Mouse (Mus musculus) testis, adult 2 months (tissue): ENCODE measurements around the gene Gm3115. TPM values are rescaled to one million over a fixed set of nuclear protein-coding genes. Genes with fewer than 3 reads are reported as not detected.
A peak's percentile ranks its signal among the peaks of the same experiment; 100 is the strongest.
"Not testable (repeated sequence)": the region's sequence is repeated elsewhere in the genome, so short reads cannot be mapped to it uniquely, and the experiment has no call there.

Source experiments
- H3K27ac ChIP-seq: fragments of 200-500 bp; 2 replicates; pipeline ENCODE4 v1.5.1; 2012; ENCODE audit warnings: low read depth, low read length; ENCODE audit not compliant: control insufficient read depth, insufficient read depth
- H3K27me3 ChIP-seq: fragments of 200-500 bp; 2 replicates; pipeline ENCODE4 v1.6.1; 2012; ENCODE audit warnings: mild to moderate bottlenecking, low read length, moderate library complexity; ENCODE audit not compliant: control insufficient read depth, insufficient read depth
- H3K36me3 ChIP-seq: fragments of 200-500 bp; 2 replicates; pipeline ENCODE4 v1.6.1; 2012; ENCODE audit warnings: mild to moderate bottlenecking, low read length; ENCODE audit not compliant: control insufficient read depth, insufficient read depth
- H3K4me1 ChIP-seq: fragments of 200-500 bp; 2 replicates; pipeline ENCODE4 v1.6.1; 2012; ENCODE audit warnings: low read length; ENCODE audit not compliant: control insufficient read depth, insufficient read depth
- H3K4me3 ChIP-seq: fragments of 200-500 bp; 2 replicates; pipeline ENCODE4 v1.5.1; 2012; ENCODE audit warnings: low read depth, mild to moderate bottlenecking, low read length, moderate library complexity, mixed read lengths; ENCODE audit not compliant: control insufficient read depth
- polyA plus RNA-seq: library from polyadenylated mRNA; depleted of rRNA; stranded (reverse); fragments of >200 nt; gene quantifications from 2 replicates; pipeline ENCODE4 v1.2.3, GENCODE M21; 2012; rRNA removed

Gene Gm3115
- polyA plus RNA-seq, result 2.6 and 3.5 TPM in 2 replicates

DNA sequence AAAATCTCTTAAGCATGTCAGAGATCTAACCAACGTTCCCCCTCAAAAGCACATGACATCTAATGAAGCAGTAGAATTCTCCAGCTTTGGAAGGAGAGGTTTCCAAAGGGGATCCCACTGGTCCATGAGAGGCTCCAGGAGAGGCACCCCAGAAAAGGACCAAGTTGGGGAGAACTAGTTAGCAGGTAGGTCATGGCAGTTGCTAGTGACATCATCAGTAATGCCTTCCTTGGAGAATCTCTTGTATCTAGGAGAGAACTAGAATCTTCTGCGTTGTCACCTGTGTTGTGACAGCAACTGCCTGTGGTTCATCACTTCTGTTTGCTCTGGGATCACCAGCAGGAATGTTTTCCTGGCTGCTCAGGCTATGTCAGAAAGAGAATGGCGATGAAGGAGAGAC lies at the start of gene Gm3115:
Gene Gm3115, plus strand, starts transcription at position 301 of the 400 bp plus-strand sequence.
- H3K27me3 ChIP-seq, H3K27ac ChIP-seq, H3K4me1 ChIP-seq, H3K4me3 ChIP-seq, H3K36me3 ChIP-seq: not testable (repeated sequence)

DNA sequence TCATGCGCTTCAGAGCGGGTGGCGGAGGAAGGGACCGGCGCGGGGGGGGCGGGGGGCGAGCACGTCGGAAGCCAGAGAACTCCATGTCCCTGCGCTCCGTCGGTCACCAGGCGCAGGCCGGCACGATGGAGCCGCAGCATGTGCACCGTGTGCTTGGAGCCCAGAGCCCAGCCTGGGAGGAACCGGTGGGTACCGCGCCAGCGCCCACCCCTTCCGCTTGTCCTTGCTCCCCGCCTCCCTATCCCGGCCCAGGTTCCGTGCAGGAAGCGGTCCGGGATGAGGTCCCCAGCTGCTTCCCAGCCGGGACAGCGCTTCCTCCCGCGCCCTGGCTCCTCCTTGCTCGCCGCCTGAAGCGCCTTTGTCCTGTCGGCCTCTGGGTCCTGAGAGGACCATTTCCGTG lies 26.5 kb downstream of the Gm3115 start, which contains the start of gene Gm8108:
Gene Gm8108, plus strand, starts transcription at position 101 of the 400 bp plus-strand sequence.
- not testable (repeated sequence) for H3K27ac ChIP-seq, H3K27me3 ChIP-seq, H3K36me3 ChIP-seq, H3K4me1 ChIP-seq
- peak within 1 kb of the TSS; percentile 29 for H3K4me3 ChIP-seq

- not testable (repeated sequence) for H3K36me3 ChIP-seq, H3K4me1 ChIP-seq, H3K27ac ChIP-seq, H3K27me3 ChIP-seq, H3K4me3 ChIP-seq
Observed at GRCm38 (mm10) chr14:4141646-4142045, 57.7 kb downstream of the Gm3115 start.

Other genes starting within 250 kb of the Gm3115 start
- gene Gm3033, start 237.9 kb upstream of the Gm3115 start, polyA plus RNA-seq, result 0.07 and 0.25 TPM in 2 replicates
- 9.5 and 12.9 TPM in 2 replicates for gene Gm2916, start 199.9 kb upstream of the Gm3115 start, polyA plus RNA-seq
- 5.3 and 6.5 TPM in 2 replicates for gene Gm3029, start 152.4 kb upstream of the Gm3115 start, polyA plus RNA-seq
- gene Gm3095, start 120.6 kb upstream of the Gm3115 start, polyA plus RNA-seq, result 1.8 and 2.6 TPM in 2 replicates
- 0.32 and 0.67 TPM in 2 replicates for gene Gm3099, start 85.7 kb upstream of the Gm3115 start, polyA plus RNA-seq
- gene Gm5796, start 60.2 kb upstream of the Gm3115 start, polyA plus RNA-seq, result 1.6 and 2.6 TPM in 2 replicates
- 2.1 and 2.4 TPM in 2 replicates for gene Gm8108, start 26.4 kb downstream of the Gm3115 start, polyA plus RNA-seq
- 1.4 and 2.8 TPM in 2 replicates for gene Gm3127, start 80.9 kb downstream of the Gm3115 start, polyA plus RNA-seq
- 2.0 and 2.2 TPM in 2 replicates for gene Gm2974, start 98.5 kb downstream of the Gm3115 start, polyA plus RNA-seq
- gene Gm3138, start 165.5 kb downstream of the Gm3115 start, polyA plus RNA-seq, result 0.72 and 0.91 TPM in 2 replicates
- 38.0 and 43.4 TPM in 2 replicates for gene Gm3149, start 233.2 kb downstream of the Gm3115 start, polyA plus RNA-seq